Mouse (Mus musculus): ENCODE results near the gene Cotl1.
A peak's percentile ranks its signal among the peaks of the same experiment; 100 is the strongest.

GRCm38 (mm10) chr8:119802592-119802991 is 37.8 kb downstream of the Cotl1 start:
- TF ChIP-seq POLR2A (IDR thresholded peaks at IDR 0.05; ENCODE audit: low read depth, low read length) (no peak), CTCF (conservative IDR thresholded peaks at IDR 0.05; ENCODE audit: insufficient read depth, insufficient read length, low read depth, low read length) (peak; percentile 34)

Data from kidney, adult 2 months (tissue).